Mouse (Mus musculus) neural tube, embryonic 11.5 days (tissue): ENCODE results near the gene Acsf2. TPM values are rescaled to one million over a fixed set of nuclear protein-coding genes. Genes with fewer than 3 reads are reported as not detected.
"Not testable (repeated sequence)": the region's sequence is repeated elsewhere in the genome, so short reads cannot be mapped to it uniquely, and the experiment has no call there.

Experiments used
- ATAC-seq: fragments of 200-750 bp; cut with Nextera tagmentation; 2 replicates; pipeline ENCODE4 v1.8.0; 2017; ENCODE audit warnings: moderate number of reproducible peaks, mild to moderate bottlenecking, moderate TSS enrichment, moderate library complexity; ENCODE audit not compliant: insufficient read depth, low FRiP score, low TSS enrichment
- DNase-seq: peaks from one replicate; pipeline ENCODE4 v3.0.0-alpha.2; 2015; ENCODE audit warnings: low spot score
- H3K27ac ChIP-seq: fragments of 300-500 bp; sonication (generic); 2 replicates; pipeline ENCODE4 v1.5.1; 2014; ENCODE audit warnings: low read depth, mild to moderate bottlenecking, low read length
- H3K27me3 ChIP-seq: fragments of 300-500 bp; sonication (generic); 2 replicates; pipeline ENCODE4 v1.6.1; 2014; ENCODE audit warnings: mild to moderate bottlenecking, low read length, mixed read lengths; ENCODE audit not compliant: control insufficient read depth, insufficient read depth
- H3K36me3 ChIP-seq: fragments of 300-500 bp; sonication (generic); 2 replicates; pipeline ENCODE4 v1.6.1; 2014; ENCODE audit warnings: mild to moderate bottlenecking, low read length, moderate library complexity, mixed read lengths; ENCODE audit not compliant: control insufficient read depth, insufficient read depth
- H3K4me1 ChIP-seq: fragments of 300-500 bp; sonication (generic); 2 replicates; pipeline ENCODE4 v1.6.1; 2014; ENCODE audit warnings: low read length, mixed read lengths; ENCODE audit not compliant: control insufficient read depth, insufficient read depth
- H3K4me2 ChIP-seq: fragments of 300-500 bp; sonication (generic); 2 replicates; pipeline ENCODE4 v1.6.1; 2014; ENCODE audit warnings: low read depth, mild to moderate bottlenecking, moderate library complexity
- H3K4me3 ChIP-seq: fragments of 300-500 bp; sonication (generic); 2 replicates; pipeline ENCODE4 v1.5.1; 2014; ENCODE audit warnings: low read depth, low read length
- H3K9ac ChIP-seq: fragments of 300-500 bp; sonication (generic); 2 replicates; pipeline ENCODE4 v1.6.1; 2014; ENCODE audit warnings: mild to moderate bottlenecking, low read length
- H3K9me3 ChIP-seq: fragments of 300-500 bp; sonication (generic); 2 replicates; pipeline ENCODE4 v1.6.1; 2016; ENCODE audit warnings: low read length; ENCODE audit not compliant: control insufficient read depth
- WGBS: fragments of 180-500 bp; shearing (Covaris S2); extraction: QIAGEN DNeasy Blood & Tissue Kit; methylation state at CpG from one replicate; pipeline ENCODE4 v1.1.7; 2014; 5-methylcytosine and 5-hydroxymethylcytosine counted together
- polyA plus RNA-seq: library from polyadenylated mRNA; unstranded; fragments of >200 nt; fragmentation: Nextera tagmentation; extraction: Ambion mirVana; gene quantifications from 2 replicates; pipeline ENCODE4 v1.2.1, GENCODE M21; 2014

The Acsf2 gene
- polyA plus RNA-seq, result 6.3 and 6.5 TPM in 2 replicates

DNA sequence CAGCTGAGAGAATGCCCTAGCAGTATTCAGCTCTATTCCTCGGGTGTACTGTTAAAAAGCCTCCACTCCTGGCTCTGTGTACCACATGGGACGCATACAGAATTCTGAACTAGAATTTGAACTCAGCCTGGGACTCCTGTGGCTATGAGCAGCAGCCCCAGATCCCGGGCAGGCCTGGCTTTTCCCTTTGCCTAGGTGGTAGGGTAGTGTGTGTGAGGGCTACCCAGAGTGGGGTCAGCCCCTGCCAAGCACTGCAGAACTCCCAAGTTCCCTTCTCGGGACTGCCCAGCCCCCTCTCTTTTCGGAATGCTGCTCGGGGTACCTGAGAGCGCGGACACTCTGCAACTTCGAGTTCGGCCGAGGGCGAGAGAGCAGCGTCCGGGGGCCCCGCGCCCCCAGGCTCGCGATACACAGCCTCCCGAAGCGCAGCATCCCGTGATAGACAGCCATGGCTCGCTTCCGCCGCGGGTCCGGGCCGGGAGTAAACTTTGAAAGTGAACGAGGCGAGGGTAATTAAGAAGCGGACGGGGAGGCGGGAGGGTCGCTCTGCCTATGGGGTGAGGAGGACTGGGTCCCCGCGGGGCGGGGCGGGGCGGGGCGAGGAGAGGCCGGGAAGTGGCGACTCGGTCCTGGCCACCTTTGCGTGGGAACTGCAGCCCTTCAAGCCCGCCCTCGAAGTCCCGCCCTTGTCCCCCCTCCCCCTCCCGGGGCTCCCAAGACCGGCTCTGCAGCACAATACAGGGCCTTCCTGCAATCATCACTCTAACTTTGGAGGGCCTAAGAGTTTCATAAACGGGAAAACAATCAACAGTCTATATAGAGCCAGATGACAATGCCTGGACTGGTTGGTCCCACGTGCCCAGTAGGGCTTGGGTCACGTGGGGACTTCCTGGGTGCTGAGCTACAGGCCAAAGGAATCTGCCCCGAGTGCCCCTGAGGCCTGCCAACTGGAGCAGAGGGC, at the start of gene Acsf2:
Acsf2 (minus strand) TSS at position 551 of the 961 bp plus-strand sequence.
- H3K27me3 ChIP-seq, result no peaks in the 10 kb centered on the region
- H3K36me3 ChIP-seq, result no peaks in the 10 kb centered on the region
- H3K9ac ChIP-seq, result peak within 1 kb of the TSS; percentile 64
- no peaks in the 10 kb centered on the region for H3K9me3 ChIP-seq
- H3K4me2 ChIP-seq, result peak within 1 kb of the TSS; percentile 67
- no peak within 1 kb of the TSS for H3K27ac ChIP-seq
- peaks cover 7% of the 10 kb centered on the region; the same call in 1 of the 2 replicates for H3K4me1 ChIP-seq
- DNase-seq (peak; percentile 86), ATAC-seq (peak; percentile 96)
- WGBS, result under 1% methylated on average over 51 of the region's 52 CpGs
- peak within 1 kb of the TSS; percentile 48 for H3K4me3 ChIP-seq

DNA sequence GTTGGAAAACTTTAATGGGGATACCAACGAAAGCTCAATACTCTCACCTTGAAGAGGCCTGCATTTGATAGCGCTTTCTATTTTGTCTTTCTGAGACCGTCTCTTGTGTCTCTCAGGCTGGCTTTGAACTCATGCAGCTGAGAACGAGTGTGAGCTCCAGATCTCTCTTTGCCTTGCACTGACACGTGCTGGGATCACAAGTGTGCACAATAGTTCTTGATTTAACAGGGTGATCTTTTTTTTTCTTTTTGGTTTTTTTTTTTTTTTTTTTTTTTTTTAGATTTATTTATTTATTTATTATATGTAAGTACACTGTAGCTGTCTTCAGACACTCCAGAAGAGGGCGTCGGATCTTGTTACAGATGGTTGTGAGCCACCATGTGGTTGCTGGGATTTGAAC, 49.6 kb upstream of the Acsf2 start:
- not testable (repeated sequence) for H3K9me3 ChIP-seq, H3K27me3 ChIP-seq, ATAC-seq, H3K4me3 ChIP-seq, H3K9ac ChIP-seq, H3K4me1 ChIP-seq, H3K27ac ChIP-seq, H3K4me2 ChIP-seq, DNase-seq
- peaks cover 12% of the 10 kb centered on the region for H3K36me3 ChIP-seq
- 91% methylated on average over 5 of the region's 7 CpGs for whole genome bisulfite sequencing

DNA sequence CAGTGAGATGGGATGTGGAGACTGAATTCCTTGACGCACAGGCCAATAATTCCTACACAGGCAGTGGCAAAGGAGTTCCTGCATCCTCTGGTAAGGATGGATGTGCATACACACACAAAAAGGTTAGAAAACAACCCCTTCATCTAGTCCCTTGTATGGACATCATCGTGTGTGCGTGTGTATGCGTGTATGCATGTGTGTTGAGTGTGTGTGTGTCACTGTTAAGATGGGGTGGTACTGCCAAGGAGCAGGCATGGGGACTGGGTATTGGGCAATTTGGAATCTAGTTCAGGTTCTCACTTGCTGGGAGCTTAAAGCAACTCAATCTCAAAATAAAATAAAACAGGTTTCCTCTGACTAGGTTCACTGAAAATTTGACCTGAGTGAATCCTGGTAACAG, 44.8 kb upstream of the Acsf2 start:
- DNase-seq, result no peak
- WGBS, result 97% methylated on average over 4 of the region's 4 CpGs
- H3K36me3 ChIP-seq, result peaks cover 29% of the 10 kb centered on the region

DNA sequence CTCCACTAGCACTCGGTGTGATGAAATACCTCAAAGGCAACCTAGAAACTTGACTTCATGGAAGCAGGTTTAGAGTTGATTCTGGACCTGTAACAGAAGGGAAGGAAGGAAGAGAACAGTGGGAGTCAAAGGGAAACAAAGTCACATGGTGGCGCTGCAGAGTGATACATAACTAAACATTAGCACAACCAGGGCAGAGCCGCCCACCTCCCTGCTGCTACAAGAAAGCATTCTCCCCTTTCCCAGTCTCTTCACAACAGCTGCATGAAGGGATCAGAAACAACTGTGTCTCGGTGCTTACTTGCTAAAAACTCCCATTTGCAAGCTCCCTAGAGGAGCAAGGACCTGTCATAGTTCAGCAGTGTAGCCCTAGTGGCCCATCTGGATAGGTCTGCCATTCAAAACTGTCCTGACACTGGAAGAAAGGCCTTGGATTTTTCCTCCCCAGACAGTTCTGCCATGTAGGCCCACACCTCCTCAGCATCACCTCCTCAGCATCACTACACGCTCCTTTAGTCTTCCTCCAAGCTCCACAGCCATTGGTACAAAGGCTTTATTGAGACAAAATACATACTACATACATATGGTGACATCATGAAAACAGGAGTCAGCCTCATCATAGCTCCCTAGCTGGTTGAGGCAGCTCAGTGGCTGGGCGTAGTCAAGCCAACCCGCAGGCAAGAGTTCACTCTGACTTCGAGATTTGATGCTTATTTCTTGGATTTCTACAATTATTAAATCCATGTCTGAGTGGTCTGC, 43.0 kb upstream of the Acsf2 start:
- no peak overlapping the region for H3K27ac ChIP-seq
- peaks cover 33% of the 10 kb centered on the region for H3K36me3 ChIP-seq
- no peak overlapping the region for H3K4me2 ChIP-seq
- 89% methylated on average over 8 of the region's 8 CpGs for WGBS
- no peak overlapping the region for H3K4me3 ChIP-seq
- H3K9ac ChIP-seq, result no peak overlapping the region
- H3K4me1 ChIP-seq, result no peaks in the 10 kb centered on the region
- DNase-seq, result no peak
- no peak for ATAC-seq
- H3K27me3 ChIP-seq, result no peaks in the 10 kb centered on the region
- no peaks in the 10 kb centered on the region for H3K9me3 ChIP-seq

More for the DNA sequence above, 44.8 kb upstream of the Acsf2 start:
- Histone ChIP-seq H3K4me2 (no peak overlapping the region), H3K27me3 (no peaks in the 10 kb centered on the region), H3K4me1 (no peaks in the 10 kb centered on the region), H3K4me3 (no peak overlapping the region), H3K9ac (no peak overlapping the region), H3K27ac (no peak overlapping the region), H3K9me3 (no peaks in the 10 kb centered on the region)
- ATAC-seq, result no peak

DNA sequence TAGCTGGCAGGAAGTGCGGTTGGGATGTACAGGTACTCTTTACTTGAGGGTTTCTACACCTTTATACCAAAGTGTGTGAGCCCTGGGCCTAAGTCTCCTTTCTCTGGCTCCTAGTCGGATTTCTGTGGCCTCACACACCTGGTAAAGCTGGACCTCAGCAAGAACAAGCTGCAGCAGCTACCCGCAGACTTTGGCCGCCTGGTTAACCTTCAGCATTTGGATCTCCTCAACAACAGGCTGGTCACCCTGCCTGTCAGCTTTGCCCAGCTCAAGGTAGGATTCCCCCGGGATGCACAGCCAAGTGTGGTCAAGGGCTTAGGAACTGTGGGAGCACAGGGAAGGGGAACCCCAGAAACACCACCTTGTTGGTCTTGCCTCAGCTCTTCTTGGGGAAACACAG, 32.8 kb upstream of the Acsf2 start:
- H3K27ac ChIP-seq, result no peak overlapping the region
- H3K27me3 ChIP-seq, result no peaks in the 10 kb centered on the region
- DNase-seq (no peak), ATAC-seq (no peak)
- 86% methylated on average over 5 of the region's 5 CpGs for WGBS
- no peaks in the 10 kb centered on the region for H3K9me3 ChIP-seq
- H3K4me3 ChIP-seq, result no peak overlapping the region
- H3K4me1 ChIP-seq, result 0 out of 2 replicates have a peak, but pooled peaks cover 2% of the 10 kb centered on the region
- no peak overlapping the region for H3K9ac ChIP-seq
- H3K36me3 ChIP-seq, result peaks cover 21% of the 10 kb centered on the region
- H3K4me2 ChIP-seq, result no peak overlapping the region

DNA sequence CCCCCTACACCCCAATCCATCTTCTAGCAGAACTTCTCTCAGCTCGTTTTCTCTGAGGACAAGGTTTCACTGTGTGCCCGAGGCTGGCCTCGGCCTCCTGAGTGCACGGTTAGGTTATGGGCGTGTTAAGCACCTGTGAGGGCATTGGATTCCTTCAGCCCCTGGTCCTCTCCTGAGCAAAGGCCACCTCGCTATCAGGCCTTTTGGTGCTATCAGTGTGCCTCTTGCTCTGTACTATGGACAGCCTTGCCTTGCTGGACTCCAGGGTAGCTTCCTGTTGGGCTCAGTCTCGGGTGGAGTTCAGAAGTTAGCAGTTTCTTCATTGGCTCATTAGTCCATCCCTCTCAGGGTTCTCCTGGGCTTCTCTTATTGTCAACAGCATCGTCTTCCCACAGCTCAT, 31.3 kb upstream of the Acsf2 start:
- no peaks in the 10 kb centered on the region for H3K9me3 ChIP-seq
- H3K4me2 ChIP-seq, result no peak overlapping the region
- DNase-seq (no peak), ATAC-seq (no peak)
- no peak overlapping the region for H3K9ac ChIP-seq
- no peak overlapping the region for H3K4me3 ChIP-seq
- H3K27me3 ChIP-seq, result no peaks in the 10 kb centered on the region
- H3K36me3 ChIP-seq, result peaks cover 21% of the 10 kb centered on the region
- no peak overlapping the region for H3K27ac ChIP-seq
- H3K4me1 ChIP-seq, result 0 out of 2 replicates have a peak, but pooled peaks cover 2% of the 10 kb centered on the region
- 89% methylated on average over 8 of the region's 8 CpGs for WGBS

DNA sequence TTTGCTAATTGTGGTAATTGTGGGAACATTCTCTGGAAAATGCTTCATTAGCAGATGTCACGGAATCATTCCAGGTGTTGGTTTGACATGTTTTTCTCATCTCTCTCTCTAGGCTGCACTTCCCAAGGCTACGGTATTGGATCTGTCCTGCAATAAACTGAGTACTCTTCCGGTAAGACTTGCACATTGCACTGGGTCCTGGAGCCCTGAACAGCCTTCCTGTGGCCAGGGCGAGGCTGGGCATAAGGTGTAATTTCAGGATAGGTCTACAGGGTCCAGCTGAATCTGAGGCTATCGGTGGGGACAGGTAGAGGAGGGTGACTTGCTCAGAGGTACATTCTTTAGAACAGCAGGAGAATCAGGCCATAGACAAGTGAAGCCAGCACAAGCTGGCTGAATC, 30.3 kb upstream of the Acsf2 start:
- ATAC-seq (no peak), DNase-seq (no peak)
- Histone ChIP-seq H3K36me3 (peaks cover 13% of the 10 kb centered on the region), H3K4me2 (no peak overlapping the region), H3K4me3 (no peak overlapping the region), H3K4me1 (0 out of 2 replicates have a peak, but pooled peaks cover 2% of the 10 kb centered on the region), H3K27me3 (no peaks in the 10 kb centered on the region), H3K9me3 (no peaks in the 10 kb centered on the region), H3K9ac (no peak overlapping the region), H3K27ac (no peak overlapping the region)
- 96% methylated on average over 5 of the region's 5 CpGs for WGBS

DNA sequence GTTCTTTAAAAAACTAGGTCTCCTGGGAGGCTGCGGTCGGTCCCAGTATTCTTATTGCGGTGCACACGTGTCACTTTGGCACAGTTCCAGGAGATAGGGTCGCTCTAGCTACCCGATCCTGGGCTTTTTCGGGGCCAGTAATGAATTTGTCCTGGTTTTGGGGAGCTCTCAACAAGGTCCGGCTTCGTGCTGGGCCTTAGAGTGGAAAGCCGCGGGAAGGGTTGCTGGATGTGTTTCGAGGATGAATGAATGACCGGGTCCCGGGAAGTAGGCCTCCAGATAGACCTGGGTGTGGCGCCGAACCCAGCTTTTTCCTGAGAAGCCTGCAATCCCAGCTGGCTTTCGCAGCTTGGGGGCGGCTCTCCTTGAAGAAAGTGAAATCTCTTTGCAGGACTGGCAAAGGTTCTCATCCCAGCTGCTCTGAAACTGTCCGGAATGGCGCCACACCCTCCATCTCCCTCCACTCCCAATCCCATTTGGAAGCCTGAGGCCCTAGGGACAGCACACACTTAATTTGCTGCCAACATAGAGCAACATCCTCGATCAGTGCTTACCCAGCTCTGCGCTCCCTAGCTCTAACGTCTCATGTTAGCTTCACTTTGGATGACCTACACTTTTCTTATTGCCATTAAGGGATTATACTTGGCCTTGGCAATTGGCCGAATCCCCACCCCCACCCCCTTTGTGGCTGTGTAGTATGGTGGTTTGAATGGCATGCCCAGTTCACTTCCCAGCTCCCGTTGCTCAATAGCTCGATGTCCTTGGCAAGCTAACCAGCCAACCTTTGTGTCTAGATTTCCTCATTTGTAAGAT, 28.7 kb upstream of the Acsf2 start:
- H3K36me3 ChIP-seq, result 0 out of 2 replicates have a peak, but pooled peaks cover 9% of the 10 kb centered on the region
- ATAC-seq, result no peak
- H3K27me3 ChIP-seq, result no peaks in the 10 kb centered on the region
- H3K4me1 ChIP-seq, result 0 out of 2 replicates have a peak, but pooled peaks cover 2% of the 10 kb centered on the region
- peak overlapping the region; percentile 11; the same call in 1 of the 2 replicates for H3K27ac ChIP-seq
- 17% methylated on average over 26 of the region's 26 CpGs for WGBS
- no peaks in the 10 kb centered on the region for H3K9me3 ChIP-seq
- H3K4me2 ChIP-seq, result peak overlapping the region; percentile 84
- H3K4me3 ChIP-seq, result peak overlapping the region; percentile 87
- H3K9ac ChIP-seq, result peak overlapping the region; percentile 77
- peak; percentile 38 for DNase-seq
